ENCODE assay signal across 8 mouse cellular contexts in the genomic region with DNA sequence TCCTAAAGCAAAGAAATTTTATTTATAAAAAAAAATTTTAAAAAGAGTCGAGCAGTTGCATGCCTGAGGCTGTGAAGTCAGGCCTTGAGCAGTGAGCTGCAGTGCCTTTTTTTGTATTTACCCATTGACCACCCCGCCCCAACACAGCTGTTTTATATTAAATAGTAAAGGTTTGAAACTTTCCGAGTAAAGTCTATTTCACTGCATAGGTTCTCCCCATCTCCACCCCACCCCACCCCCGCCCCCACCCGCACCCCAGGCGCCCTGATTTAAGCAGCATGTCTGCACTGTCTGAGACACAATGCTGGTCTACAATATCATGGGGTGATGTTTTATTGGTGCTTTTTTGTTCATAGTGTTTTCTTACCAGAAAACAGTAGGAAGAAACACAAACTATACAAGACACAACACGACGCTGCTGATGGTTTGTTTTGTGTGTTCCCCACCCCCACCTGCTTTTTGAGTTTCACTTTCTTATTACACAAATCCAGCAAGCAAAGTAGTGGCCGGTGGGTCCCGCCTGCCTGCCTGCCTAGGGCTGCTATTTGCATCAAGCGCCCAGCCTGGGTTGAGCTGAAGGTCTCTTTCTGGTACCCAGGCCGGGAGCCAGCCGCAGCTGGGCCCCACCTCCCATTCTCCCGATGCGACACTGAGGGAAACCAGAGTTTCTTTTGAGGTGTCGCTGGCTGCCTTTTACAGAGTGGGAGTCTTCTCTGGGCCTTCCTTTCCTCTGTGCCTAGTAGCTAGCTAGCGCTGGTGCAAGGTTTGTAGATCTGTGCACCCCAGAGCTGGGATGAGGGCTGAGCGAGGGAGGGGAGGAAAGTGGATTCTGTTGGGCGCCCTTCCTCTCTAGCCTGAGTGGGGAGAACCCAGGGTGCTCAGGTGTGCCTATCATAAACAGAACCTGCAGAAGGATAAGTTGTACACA.
DNase-seq lines count a peak whose midpoint lies in the region; ATAC-seq and TF ChIP-seq lines count a peak whose summit lies in the region.

No protein-coding gene starts in this region.

- 0 out of 2 replicates have a peak, but pooled peaks have one; percentile 28 for ATAC-seq in lung, embryonic 16.5 days (ENCODE audit: low read depth)
- ATAC-seq in frontal cortex, adult (ENCODE audit: low TSS enrichment): no peak

- TF ChIP-seq CTCF in gastrocnemius, adult 2 months (IDR thresholded peaks at IDR 0.05): no peak

- no peaks in the 10 kb centered on the region for H3K27me3 ChIP-seq in lung, embryonic 16.5 days (ENCODE audit: control insufficient read depth, insufficient read depth, low read depth, low read length)

- peak overlapping the region; percentile 39 for H3K4me2 ChIP-seq in lung, embryonic 16.5 days (ENCODE audit: low read depth, low read length)

- no peaks in the 10 kb centered on the region for H3K36me3 ChIP-seq in lung, embryonic 16.5 days (ENCODE audit: control insufficient read depth, insufficient read depth, low read length)

- peak overlapping the region; percentile 57 for H3K4me3 ChIP-seq in gastrocnemius, adult 2 months
- no peak overlapping the region; the same call in 1 of the 2 replicates for H3K4me3 ChIP-seq in lung, embryonic 16.5 days (ENCODE audit: low read length)

- DNase-seq in gastrocnemius, adult 2 months: peak; percentile 44
- DNase-seq in gastrocnemius, postnatal 36 days: no peak
- peak; percentile 9 for DNase-seq in urinary bladder, postnatal 14 days (ENCODE audit: low spot score)
- DNase-seq in urinary bladder, adult 2 months (ENCODE audit: low spot score): no peak
- no peak for DNase-seq in frontal cortex, adult 2 months (ENCODE audit: extremely low spot score in 1 of 2, low spot score in 1 of 2)
- no peak for DNase-seq in layer of hippocampus, adult 9-11 months

- H3K9ac ChIP-seq in lung, embryonic 16.5 days (ENCODE audit: low read length): peak overlapping the region; percentile 36; the same call in 1 of the 2 replicates

- intact Hi-C loops in gastrocnemius, adult 2 months (cut with DNase I): no loop called here
- intact Hi-C loops in gastrocnemius, postnatal 36 days (cut with DNase I): no loop called here

- WGBS in lung, embryonic 16.5 days: 37% methylated on average over 19 of the region's 19 CpGs

- H3K27ac ChIP-seq in gastrocnemius, adult 2 months: no peak overlapping the region
- no peak overlapping the region for H3K27ac ChIP-seq in lung, embryonic 16.5 days (ENCODE audit: low read length)

- no peaks in the 10 kb centered on the region for H3K9me3 ChIP-seq in lung, embryonic 16.5 days (ENCODE audit: control insufficient read depth, low read length)

- H3K4me1 ChIP-seq in lung, embryonic 16.5 days (replicated peaks; ENCODE audit: control insufficient read depth, insufficient read depth, low read length): peaks cover 5% of the 10 kb centered on the region; the same call in 1 of the 2 replicates

Comparison
In these comparisons a context has a peak if more than half of its experiments do, and no peak if none do; other contexts are left out.
1. DNase-seq: peak in gastrocnemius, adult 2 months (single experiment) and urinary bladder, postnatal 14 days (single experiment); none in gastrocnemius, postnatal 36 days (0 of 2), urinary bladder, adult 2 months (single experiment), frontal cortex, adult 2 months (0 of 2) and layer of hippocampus, adult 9-11 months (single experiment).